Mouse (Mus musculus): ENCODE results near the gene Slc17a1. TPM values are rescaled to one million over a fixed set of nuclear protein-coding genes. Genes with fewer than 3 reads are reported as not detected.

Slc17a1 gene
- not detected for polyA plus RNA-seq (2015; fragmentation: Illumina TruSeq; extraction: RNeasy Lipid Tissue Mini Kit (QIAGEN cat#74804); ENCODE audit: insufficient read depth, low replicate concordance)

GRCm38 (mm10) chr13:23867405-23867804, at the start of gene Slc17a1:
Slc17a1 (plus strand) TSS chr13:23867750.

GRCm38 (mm10) chr13:23839308-23839707, 28.2 kb upstream of the Slc17a1 start, which contains the start of gene Slc17a3:
Slc17a3 (plus strand) TSS chr13:23839434.

GRCm38 (mm10) chr13:23914376-23915167, 47.0 kb downstream of the Slc17a1 start, which contains the start of gene Slc17a4:
Slc17a4 (minus strand) TSS chr13:23915009.

GRCm38 (mm10) chr13:23933421-23934210, 66.1 kb downstream of the Slc17a1 start, which contains the start of gene Hist1h2ba:
Hist1h2ba (minus strand) TSS chr13:23934156.

GRCm38 (mm10) chr13:23934211-23934520, 66.6 kb downstream of the Slc17a1 start, which contains the start of gene Hist1h2aa:
Hist1h2aa (plus strand) TSS chr13:23934462.

Other genes with a start within 250 kb of the Slc17a1 start
- 3.3 TPM for gene Hist1h2be, start 246.6 kb upstream of the Slc17a1 start, polyA plus RNA-seq (2015; fragmentation: Illumina TruSeq; extraction: RNeasy Lipid Tissue Mini Kit (QIAGEN cat#74804); ENCODE audit: insufficient read depth, low replicate concordance)
- 0.40 TPM for gene Hist1h1e, start 245.2 kb upstream of the Slc17a1 start, polyA plus RNA-seq (2015; fragmentation: Illumina TruSeq; extraction: RNeasy Lipid Tissue Mini Kit (QIAGEN cat#74804); ENCODE audit: insufficient read depth, low replicate concordance)
- 0.75 TPM for gene Hist1h2ac, start 183.8 kb upstream of the Slc17a1 start, polyA plus RNA-seq (2015; fragmentation: Illumina TruSeq; extraction: RNeasy Lipid Tissue Mini Kit (QIAGEN cat#74804); ENCODE audit: insufficient read depth, low replicate concordance)
- 19.4 TPM for gene Hist1h2bc, start 183.6 kb upstream of the Slc17a1 start, polyA plus RNA-seq (2015; fragmentation: Illumina TruSeq; extraction: RNeasy Lipid Tissue Mini Kit (QIAGEN cat#74804); ENCODE audit: insufficient read depth, low replicate concordance)
- gene Hist1h1t, start 171.9 kb upstream of the Slc17a1 start, polyA plus RNA-seq (2015; fragmentation: Illumina TruSeq; extraction: RNeasy Lipid Tissue Mini Kit (QIAGEN cat#74804); ENCODE audit: insufficient read depth, low replicate concordance): not detected
- not detected for gene Hist1h4c, start 169.3 kb upstream of the Slc17a1 start, polyA plus RNA-seq (2015; fragmentation: Illumina TruSeq; extraction: RNeasy Lipid Tissue Mini Kit (QIAGEN cat#74804); ENCODE audit: insufficient read depth, low replicate concordance)
- gene Hfe, start 156.9 kb upstream of the Slc17a1 start, polyA plus RNA-seq (2015; fragmentation: Illumina TruSeq; extraction: RNeasy Lipid Tissue Mini Kit (QIAGEN cat#74804); ENCODE audit: insufficient read depth, low replicate concordance): 28.5 TPM
- gene Hist1h1c, start 128.9 kb upstream of the Slc17a1 start, polyA plus RNA-seq (2015; fragmentation: Illumina TruSeq; extraction: RNeasy Lipid Tissue Mini Kit (QIAGEN cat#74804); ENCODE audit: insufficient read depth, low replicate concordance): 26.6 TPM
- not detected for gene Hist1h3c, start 122.1 kb upstream of the Slc17a1 start, polyA plus RNA-seq (2015; fragmentation: Illumina TruSeq; extraction: RNeasy Lipid Tissue Mini Kit (QIAGEN cat#74804); ENCODE audit: insufficient read depth, low replicate concordance)
- gene Hist1h2bb, start 121.0 kb upstream of the Slc17a1 start, polyA plus RNA-seq (2015; fragmentation: Illumina TruSeq; extraction: RNeasy Lipid Tissue Mini Kit (QIAGEN cat#74804); ENCODE audit: insufficient read depth, low replicate concordance): not detected
- gene Hist1h2ab, start 116.6 kb upstream of the Slc17a1 start, polyA plus RNA-seq (2015; fragmentation: Illumina TruSeq; extraction: RNeasy Lipid Tissue Mini Kit (QIAGEN cat#74804); ENCODE audit: insufficient read depth, low replicate concordance): not detected
- gene Hist1h3b, start 115.5 kb upstream of the Slc17a1 start, polyA plus RNA-seq (2015; fragmentation: Illumina TruSeq; extraction: RNeasy Lipid Tissue Mini Kit (QIAGEN cat#74804); ENCODE audit: insufficient read depth, low replicate concordance): not detected
- gene Hist1h4b, start 110.7 kb upstream of the Slc17a1 start, polyA plus RNA-seq (2015; fragmentation: Illumina TruSeq; extraction: RNeasy Lipid Tissue Mini Kit (QIAGEN cat#74804); ENCODE audit: insufficient read depth, low replicate concordance): not detected
- not detected for gene Hist1h4a, start 106.5 kb upstream of the Slc17a1 start, polyA plus RNA-seq (2015; fragmentation: Illumina TruSeq; extraction: RNeasy Lipid Tissue Mini Kit (QIAGEN cat#74804); ENCODE audit: insufficient read depth, low replicate concordance)
- gene Hist1h3a, start 105.4 kb upstream of the Slc17a1 start, polyA plus RNA-seq (2015; fragmentation: Illumina TruSeq; extraction: RNeasy Lipid Tissue Mini Kit (QIAGEN cat#74804); ENCODE audit: insufficient read depth, low replicate concordance): not detected
- not detected for gene Hist1h1a, start 104.1 kb upstream of the Slc17a1 start, polyA plus RNA-seq (2015; fragmentation: Illumina TruSeq; extraction: RNeasy Lipid Tissue Mini Kit (QIAGEN cat#74804); ENCODE audit: insufficient read depth, low replicate concordance)
- gene Trim38, start 97.8 kb upstream of the Slc17a1 start, polyA plus RNA-seq (2015; fragmentation: Illumina TruSeq; extraction: RNeasy Lipid Tissue Mini Kit (QIAGEN cat#74804); ENCODE audit: insufficient read depth, low replicate concordance): not detected
- not detected for gene Slc17a2, start 60.8 kb upstream of the Slc17a1 start, polyA plus RNA-seq (2015; fragmentation: Illumina TruSeq; extraction: RNeasy Lipid Tissue Mini Kit (QIAGEN cat#74804); ENCODE audit: insufficient read depth, low replicate concordance)
- gene Slc17a3, start 28.3 kb upstream of the Slc17a1 start, polyA plus RNA-seq (2015; fragmentation: Illumina TruSeq; extraction: RNeasy Lipid Tissue Mini Kit (QIAGEN cat#74804); ENCODE audit: insufficient read depth, low replicate concordance): not detected
- gene Slc17a4, start 47.3 kb downstream of the Slc17a1 start, polyA plus RNA-seq (2015; fragmentation: Illumina TruSeq; extraction: RNeasy Lipid Tissue Mini Kit (QIAGEN cat#74804); ENCODE audit: insufficient read depth, low replicate concordance): not detected
- not detected for gene Hist1h2ba, start 66.4 kb downstream of the Slc17a1 start, polyA plus RNA-seq (2015; fragmentation: Illumina TruSeq; extraction: RNeasy Lipid Tissue Mini Kit (QIAGEN cat#74804); ENCODE audit: insufficient read depth, low replicate concordance)
- not detected for gene Hist1h2aa, start 66.7 kb downstream of the Slc17a1 start, polyA plus RNA-seq (2015; fragmentation: Illumina TruSeq; extraction: RNeasy Lipid Tissue Mini Kit (QIAGEN cat#74804); ENCODE audit: insufficient read depth, low replicate concordance)
- gene Scgn, start 123.5 kb downstream of the Slc17a1 start, polyA plus RNA-seq (2015; fragmentation: Illumina TruSeq; extraction: RNeasy Lipid Tissue Mini Kit (QIAGEN cat#74804); ENCODE audit: insufficient read depth, low replicate concordance): not detected